Mouse (Mus musculus) erythroblast, embryonic 14.5 days (primary cell): ENCODE results near the gene Fam184a.

Experiments used
- GATA1 ChIP-seq: IDR thresholded peaks from 2 replicates; pipeline ENCODE4 v1.6.1; 2012; ENCODE audit warnings: low read length, inconsistent platforms, mixed read lengths
- TAL1 ChIP-seq: IDR thresholded peaks from 3 replicates; pipeline ENCODE4 v1.6.1; 2012; ENCODE audit warnings: low read length, inconsistent platforms, mixed read lengths

GRCm38 (mm10) chr10:53776591-53776990 is 25.7 kb upstream of the Fam184a start:
- TF ChIP-seq GATA1 (no peak), TAL1 (no peak)
